In genomic region chr6:116005959-116006288, GRCm38 (mm10) we compare ENCODE assay signal across 8 mouse cellular contexts. TPM values are rescaled to one million over a fixed set of nuclear protein-coding genes. Genes with fewer than 3 reads are reported as not detected.
DNase-seq lines count a peak whose midpoint lies in the region; ATAC-seq lines count a peak whose summit lies in the region.
"Had no signal": no experiment of that assay in that cellular context is flagged by ENCODE, and none has a peak within 500 bp of the region (broad histone marks: within the 10 kb centered on the region; RNA-seq: fewer than 3 reads in every experiment).

No protein-coding gene starts in this region.

- H3K9me3 ChIP-seq in kidney, embryonic 15.5 days (replicated peaks) = no peaks in the 10 kb centered on the region
- H3K9me3 ChIP-seq in embryonic facial prominence, embryonic 10.5 days = no peaks in the 10 kb centered on the region
- no peaks in the 10 kb centered on the region for H3K9me3 ChIP-seq in forebrain, embryonic 14.5 days (replicated peaks; ENCODE audit: control insufficient read depth, low read length)
- no peaks in the 10 kb centered on the region for H3K9me3 ChIP-seq in liver, embryonic 11.5 days (ENCODE audit: control insufficient read depth, low read length)

- H3K9ac ChIP-seq in kidney, embryonic 15.5 days = no peak overlapping the region
- H3K9ac ChIP-seq in forebrain, embryonic 14.5 days (ENCODE audit: low read length) = no peak overlapping the region
- no peak overlapping the region for H3K9ac ChIP-seq in liver, embryonic 11.5 days (ENCODE audit: low read depth, low read length)

- H3K4me2 ChIP-seq in kidney, embryonic 15.5 days = no peak overlapping the region; the same call in 1 of the 2 replicates
- no peak overlapping the region for H3K4me2 ChIP-seq in forebrain, embryonic 14.5 days (ENCODE audit: low read length)
- H3K4me2 ChIP-seq in liver, embryonic 11.5 days = no peak overlapping the region

- ATAC-seq in kidney, embryonic 15.5 days (replicated peaks; ENCODE audit: low FRiP score) = no peak
- no peak for ATAC-seq in forebrain, embryonic 14.5 days
- ATAC-seq in liver, embryonic 11.5 days (replicated peaks; ENCODE audit: low FRiP score) = no peak

- no peaks in the 10 kb centered on the region for H3K36me3 ChIP-seq in kidney, embryonic 15.5 days
- H3K36me3 ChIP-seq in embryonic facial prominence, embryonic 10.5 days (replicated peaks) = no peaks in the 10 kb centered on the region
- H3K36me3 ChIP-seq in forebrain, embryonic 14.5 days (ENCODE audit: control insufficient read depth, insufficient read depth, low read length) = no peaks in the 10 kb centered on the region
- H3K36me3 ChIP-seq in liver, embryonic 11.5 days (ENCODE audit: control insufficient read depth, insufficient read depth, low read length) = no peaks in the 10 kb centered on the region

- 73% methylated on average over 4 of the region's 4 CpGs for WGBS in kidney, embryonic 15.5 days
- WGBS in embryonic facial prominence, embryonic 10.5 days = 79% methylated on average over 4 of the region's 4 CpGs
- WGBS in forebrain, embryonic 14.5 days = 88% methylated on average over 4 of the region's 4 CpGs
- 88% methylated on average over 4 of the region's 4 CpGs for WGBS in liver, embryonic 11.5 days

- H3K27me3 ChIP-seq in kidney, embryonic 15.5 days = no peaks in the 10 kb centered on the region
- peaks cover 24% of the 10 kb centered on the region for H3K27me3 ChIP-seq in embryonic facial prominence, embryonic 10.5 days (replicated peaks; ENCODE audit: low read depth, poor library complexity, severe bottlenecking)
- H3K27me3 ChIP-seq in forebrain, embryonic 14.5 days (replicated peaks; ENCODE audit: control insufficient read depth, insufficient read depth, low read length) = no peaks in the 10 kb centered on the region
- H3K27me3 ChIP-seq in liver, embryonic 11.5 days (replicated peaks; ENCODE audit: control insufficient read depth, insufficient read depth, low read length) = no peaks in the 10 kb centered on the region

- no peak overlapping the region for H3K4me3 ChIP-seq in kidney, embryonic 15.5 days (replicated peaks)
- H3K4me3 ChIP-seq in embryonic facial prominence, embryonic 10.5 days = no peak overlapping the region
- no peak overlapping the region for H3K4me3 ChIP-seq in forebrain, embryonic 14.5 days (ENCODE audit: low read depth, low read length)
- H3K4me3 ChIP-seq in liver, embryonic 11.5 days (ENCODE audit: low read depth, low read length) = no peak overlapping the region

- no peak for DNase-seq in kidney, postnatal 10 days
- no peak for DNase-seq in embryonic facial prominence, embryonic 10.5 days (ENCODE audit: low spot score)
- no peak for DNase-seq in forebrain, embryonic 14.5 days (ENCODE audit: low spot score)
- DNase-seq in liver, embryonic 11.5 days (ENCODE audit: low spot score) = no peak
- no peak for DNase-seq in embryo, embryonic 11 days
- DNase-seq in adrenal gland, adult (ENCODE audit: inconsistent age in 2 of 2, low spot score in 1 of 2) = no peak
- DNase-seq: right cerebral cortex, postnatal 14 days had no signal

- peaks cover 60% of the 10 kb centered on the region for H3K4me1 ChIP-seq in kidney, embryonic 15.5 days
- peaks cover 52% of the 10 kb centered on the region for H3K4me1 ChIP-seq in embryonic facial prominence, embryonic 10.5 days
- no peaks in the 10 kb centered on the region for H3K4me1 ChIP-seq in forebrain, embryonic 14.5 days (ENCODE audit: control insufficient read depth, insufficient read depth, low read length)
- peaks cover 38% of the 10 kb centered on the region for H3K4me1 ChIP-seq in liver, embryonic 11.5 days (replicated peaks; ENCODE audit: control insufficient read depth, insufficient read depth, low read length)

- peak overlapping the region; percentile 92 for H3K27ac ChIP-seq in kidney, embryonic 15.5 days
- H3K27ac ChIP-seq in embryonic facial prominence, embryonic 10.5 days (replicated peaks) = peak overlapping the region; percentile 74
- 0 out of 2 replicates have a peak overlapping the region, but pooled peaks have one; percentile 14 for H3K27ac ChIP-seq in forebrain, embryonic 14.5 days (ENCODE audit: low read depth, low read length)
- peak overlapping the region; percentile 55; the same call in 1 of the 2 replicates for H3K27ac ChIP-seq in liver, embryonic 11.5 days (ENCODE audit: low read depth, low read length)

RNA-seq across cellular contexts. Expression of gene Plxnd1, which starts 11.1 kb away (rescaled TPM):
- 47.3 and 52.7 TPM in 2 replicates for polyA plus RNA-seq in kidney, embryonic 15.5 days (2015; fragmentation: Nextera tagmentation; extraction: Ambion mirVana)
- 26.8 and 28.1 TPM in 2 replicates for polyA plus RNA-seq in embryonic facial prominence, embryonic 10.5 days (2016; fragmentation: Nextera tagmentation; extraction: Ambion mirVana)
- polyA plus RNA-seq in forebrain, embryonic 14.5 days (2014; fragmentation: Nextera tagmentation; extraction: Ambion mirVana) = 15.3 and 19.6 TPM in 2 replicates
- 25.6 and 27.8 TPM in 2 replicates for polyA plus RNA-seq in liver, embryonic 11.5 days (2014; fragmentation: Nextera tagmentation; extraction: Ambion mirVana)

Comparison
In these comparisons a context has a peak if more than half of its experiments do, and no peak if none do; other contexts are left out.
1. H3K27ac ChIP-seq: peak in every context shown above with its lines; median percentile 92 in kidney, embryonic 15.5 days; 74 in embryonic facial prominence, embryonic 10.5 days; 55 in liver, embryonic 11.5 days; 14 in forebrain, embryonic 14.5 days.